Mouse (Mus musculus): ENCODE measurements around the gene Tmem159.

The Tmem159 gene

DNA sequence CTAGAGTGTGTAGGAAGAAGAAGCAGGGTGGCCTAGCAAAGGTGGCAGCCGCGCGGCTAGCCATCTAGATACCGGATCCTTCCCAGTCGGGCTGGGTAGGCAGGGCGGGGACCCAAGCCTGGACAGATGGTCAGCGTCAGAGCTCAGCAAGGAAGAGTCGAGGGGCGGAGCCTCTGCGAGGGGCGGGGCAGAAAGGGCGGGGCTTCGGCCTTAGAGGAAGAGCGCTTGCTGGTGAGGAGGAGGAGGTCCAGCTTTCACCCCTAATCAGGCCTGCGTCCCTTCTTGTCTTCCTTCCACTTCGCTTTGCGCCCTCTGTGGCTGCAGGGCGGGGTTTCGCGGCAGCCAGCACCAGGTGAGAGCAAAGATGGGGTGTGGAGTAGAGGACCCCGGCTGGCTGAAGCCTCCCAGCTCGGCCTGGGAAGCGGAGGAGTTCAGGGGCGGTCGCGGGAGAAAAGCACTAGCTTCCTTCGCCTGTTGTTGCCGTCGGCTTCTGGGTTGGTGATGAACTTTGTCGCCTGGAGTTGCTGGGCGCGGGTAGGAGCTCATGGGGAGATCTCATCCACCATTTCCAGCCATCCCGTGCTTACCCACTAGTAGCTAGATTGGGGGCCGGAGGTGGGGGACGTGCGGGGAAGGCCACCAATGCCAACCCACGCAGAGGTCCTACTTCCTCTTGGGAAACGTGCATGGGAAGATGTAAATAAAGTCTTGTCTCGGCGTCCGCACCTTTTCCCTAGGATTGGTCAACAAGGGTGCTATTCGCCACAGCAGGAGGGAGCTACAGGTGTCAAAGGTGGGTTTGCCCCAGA, at the start of gene Tmem159:
Gene Tmem159 (plus strand): TSS at position 190 of the 809 bp plus-strand sequence.
- peak; percentile 94 to 95 for DNase-seq (ENCODE audit: low spot score in 2 of 2)

DNA sequence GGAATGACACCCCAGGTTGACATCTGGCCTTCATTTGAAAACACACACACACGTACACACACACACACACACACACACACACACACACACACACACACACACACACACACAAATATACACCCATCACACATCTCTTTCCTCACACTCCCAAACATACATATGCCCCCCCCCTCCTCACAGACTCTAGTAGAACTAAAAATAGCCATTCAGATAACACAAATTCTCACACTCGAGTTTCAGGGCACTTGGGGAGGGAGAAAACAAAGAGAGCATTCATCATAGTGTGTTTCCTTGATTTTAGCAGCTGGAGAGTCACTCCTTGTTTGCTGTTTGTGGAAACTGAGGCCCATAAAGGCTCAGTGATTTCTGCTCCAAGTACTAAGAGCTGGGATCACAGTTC, 48.1 kb upstream of the Tmem159 start:
- DNase-seq (ENCODE audit: low spot score in 2 of 2): no peak

DNA sequence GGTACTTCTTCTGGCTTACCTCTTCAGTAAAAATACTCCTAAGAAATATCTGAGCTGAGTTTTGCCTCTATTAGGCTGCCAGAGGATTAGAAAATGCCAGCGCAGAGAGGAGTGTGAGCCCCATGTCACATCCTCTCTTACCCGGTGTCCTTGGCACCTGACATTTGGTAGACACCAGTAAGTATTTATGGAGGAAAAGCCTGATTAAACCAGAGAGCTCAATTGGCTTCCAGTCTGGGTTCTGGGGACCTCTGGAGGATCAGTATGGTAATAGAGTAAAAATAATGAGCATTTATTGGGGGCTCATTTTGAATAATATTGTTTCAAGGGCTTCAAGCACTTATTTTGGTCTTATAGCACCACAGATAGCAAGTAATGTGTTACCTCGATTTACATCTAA, 46.7 kb upstream of the Tmem159 start:
- DNase-seq (ENCODE audit: low spot score in 2 of 2): no peak

DNA sequence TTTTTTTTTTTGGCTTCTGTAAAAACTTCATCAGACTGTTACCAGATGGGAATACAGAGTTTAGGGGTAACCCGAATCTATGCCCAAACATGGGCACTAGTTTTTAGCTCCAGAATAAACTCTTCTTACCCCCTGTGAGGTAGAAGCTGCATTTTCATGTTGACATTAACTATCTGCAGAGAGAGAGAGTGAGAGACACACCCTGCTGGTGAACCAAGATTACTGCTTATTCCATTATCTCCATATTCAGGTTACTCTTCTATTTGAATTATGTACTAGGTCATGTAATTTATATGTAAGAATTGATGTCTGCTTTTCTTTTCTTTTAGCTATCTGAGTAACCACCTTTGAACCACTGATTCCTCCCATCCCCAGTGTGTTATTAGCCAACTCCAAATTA, 38.1 kb upstream of the Tmem159 start:
- no peak for DNase-seq (ENCODE audit: low spot score in 2 of 2)

DNA sequence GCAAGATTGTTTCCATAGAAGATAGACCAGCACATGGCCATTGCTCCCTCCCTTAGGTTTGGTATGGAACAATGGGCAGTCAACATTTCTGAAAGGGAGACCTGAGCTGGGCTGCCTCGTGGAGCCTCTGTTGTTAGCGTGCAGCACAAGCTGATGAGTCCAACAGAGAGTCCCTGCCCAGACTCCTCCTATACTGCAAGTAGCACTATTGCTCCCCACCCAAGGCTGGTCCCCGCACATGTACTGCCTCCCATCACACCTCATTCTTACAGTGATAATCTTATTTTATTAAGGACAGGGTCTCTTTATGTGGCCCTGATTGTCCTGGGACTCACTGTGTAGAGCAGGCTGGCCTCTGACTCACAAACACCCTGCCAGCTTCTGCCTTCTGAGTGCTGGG, 34.0 kb upstream of the Tmem159 start:
- DNase-seq (ENCODE audit: low spot score in 2 of 2): no peak

DNA sequence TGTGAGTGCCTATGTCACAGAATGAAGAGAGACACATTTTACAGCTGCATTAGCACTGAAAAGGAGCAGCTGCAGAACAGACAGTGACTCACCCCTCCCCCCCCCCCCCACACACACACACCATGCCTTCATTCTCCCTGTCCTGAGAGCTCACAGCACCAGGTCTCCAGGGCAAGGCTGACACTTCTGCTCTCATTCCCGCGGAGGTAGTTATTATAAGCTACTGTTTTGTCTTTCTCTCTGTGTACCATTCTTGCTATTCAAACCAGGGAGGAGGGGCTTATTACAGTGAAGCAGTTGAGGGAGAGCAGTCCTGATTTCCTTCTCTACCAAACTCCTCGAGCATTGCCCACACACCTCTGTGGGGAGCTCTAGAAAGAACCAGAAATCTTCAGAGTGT, 33.0 kb upstream of the Tmem159 start:
- no peak for DNase-seq (ENCODE audit: low spot score in 2 of 2)

DNA sequence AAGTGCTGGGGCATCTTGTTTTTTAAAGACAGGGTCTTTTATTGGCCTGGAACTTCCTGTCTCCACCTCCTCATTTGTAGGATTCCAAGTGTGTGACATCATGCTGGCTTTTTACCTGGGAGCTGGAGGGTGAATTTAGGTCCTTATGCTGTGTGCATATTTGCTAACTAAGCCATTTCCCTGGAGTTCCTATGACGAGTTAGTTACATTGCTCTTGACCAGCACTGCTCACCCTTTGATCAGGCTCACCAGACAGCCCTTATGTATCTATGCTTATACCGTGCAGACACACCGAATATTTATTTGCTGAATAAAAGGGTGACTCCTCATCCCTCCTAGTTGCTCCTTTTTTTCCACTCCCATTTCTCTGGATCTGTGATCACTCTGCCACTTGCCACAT, 22.0 kb upstream of the Tmem159 start:
- no peak for DNase-seq (ENCODE audit: low spot score in 2 of 2)

DNA sequence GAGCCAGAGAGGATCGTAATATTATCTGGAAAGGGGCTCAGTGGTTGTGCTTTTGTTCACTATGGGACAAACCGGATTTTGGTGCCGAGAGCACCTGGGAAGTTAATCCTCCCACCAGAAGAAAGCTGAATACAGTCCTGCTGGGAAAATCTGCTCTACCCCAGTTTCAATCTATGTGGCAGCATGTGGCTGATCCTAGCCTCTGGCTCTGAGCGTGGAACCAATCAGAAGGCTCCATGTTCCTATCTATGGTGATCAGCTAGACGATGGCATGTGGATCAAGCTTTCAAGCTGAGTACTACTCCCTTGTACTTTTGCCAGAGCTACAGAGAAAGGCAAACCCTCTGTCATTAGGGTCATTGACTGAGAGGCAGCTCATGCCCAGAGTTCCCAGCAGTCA, 9.1 kb upstream of the Tmem159 start:
- DNase-seq (ENCODE audit: low spot score in 2 of 2): no peak

DNA sequence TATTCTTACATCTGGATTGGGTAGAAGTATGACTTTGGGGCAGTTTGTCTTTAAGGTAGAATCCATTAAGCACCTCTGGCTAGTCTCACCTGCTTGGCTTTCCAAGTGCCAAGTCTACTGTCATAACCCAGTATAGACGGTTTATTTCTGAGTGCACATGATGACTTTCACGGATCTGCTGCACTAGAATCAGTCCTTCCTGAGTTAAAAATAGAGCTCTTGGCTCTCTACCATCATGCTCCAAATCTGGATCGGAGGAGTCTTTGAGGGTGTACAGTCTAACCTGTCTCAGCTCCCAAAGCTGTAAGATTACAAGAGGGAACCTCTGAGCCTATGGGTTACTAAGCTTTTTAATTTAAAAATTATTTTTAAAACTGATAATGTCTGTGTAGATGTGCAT, 7.9 kb upstream of the Tmem159 start:
- DNase-seq (ENCODE audit: low spot score in 2 of 2): no peak

DNA sequence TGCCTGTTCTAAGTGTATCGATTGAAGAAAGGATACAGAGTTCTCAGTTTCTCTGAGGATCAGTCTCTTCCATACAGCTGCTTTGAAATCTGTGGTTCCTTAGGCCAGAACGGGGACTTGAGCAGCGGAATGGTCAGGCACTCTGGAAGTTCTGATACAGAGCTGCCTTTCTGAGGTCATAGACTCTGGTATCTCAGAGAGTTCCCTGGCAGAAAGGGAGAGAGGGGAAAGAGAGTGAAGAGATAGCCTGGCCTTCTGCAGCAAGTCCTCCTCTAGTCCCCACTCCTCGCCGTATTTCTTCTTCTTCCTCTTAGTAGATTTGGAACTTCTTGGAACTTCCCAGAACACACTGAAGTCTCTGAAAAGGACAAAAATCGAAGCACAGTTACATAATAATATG, 7.0 kb upstream of the Tmem159 start, which contains the start of gene Dnah3:
Gene Dnah3 (minus strand): TSS at position 101 of the 400 bp plus-strand sequence.
- DNase-seq (ENCODE audit: low spot score in 2 of 2): no peak

DNA sequence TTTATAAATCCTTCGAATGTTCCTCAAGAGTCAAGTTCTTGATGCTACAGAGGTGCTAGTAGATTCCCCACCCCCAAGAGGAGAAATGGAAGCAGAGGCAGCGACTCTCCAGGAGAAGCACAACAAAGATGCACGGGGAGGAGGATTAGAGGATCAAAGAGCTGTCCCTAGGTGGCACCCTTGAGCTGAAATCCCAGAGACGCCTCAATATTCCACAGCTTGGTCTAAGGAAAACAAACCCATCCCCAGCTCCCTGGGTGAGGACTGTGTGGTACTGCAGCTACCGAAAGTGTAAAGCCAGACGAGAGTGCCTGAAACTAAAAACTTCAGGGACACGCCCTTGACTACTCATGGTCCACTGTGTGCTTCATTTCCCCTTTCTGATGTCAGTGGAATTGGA, 4.3 kb upstream of the Tmem159 start:
- DNase-seq (ENCODE audit: low spot score in 2 of 2): peak; percentile 46 to 50

DNA sequence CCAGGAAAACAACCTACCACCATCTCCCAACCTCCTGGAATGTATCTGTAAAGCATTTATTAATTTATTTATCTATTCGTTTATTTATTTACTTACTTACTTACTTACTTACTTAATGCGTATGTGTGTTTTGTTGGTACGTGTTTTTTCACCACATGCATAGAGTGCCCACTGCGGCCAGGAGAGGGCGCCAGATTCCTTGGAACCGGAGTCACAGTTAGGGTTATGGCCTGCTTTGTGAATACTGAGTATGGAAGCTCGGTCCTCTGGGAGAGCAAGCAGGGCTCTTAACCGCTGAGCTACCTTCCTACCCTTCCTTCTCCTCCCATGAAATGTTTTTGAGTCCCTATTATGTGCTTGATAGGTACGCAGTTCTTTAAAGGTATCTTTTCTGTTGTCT, 3.8 kb upstream of the Tmem159 start:
- DNase-seq (ENCODE audit: low spot score in 2 of 2): peak; percentile 71 to 79

DNA sequence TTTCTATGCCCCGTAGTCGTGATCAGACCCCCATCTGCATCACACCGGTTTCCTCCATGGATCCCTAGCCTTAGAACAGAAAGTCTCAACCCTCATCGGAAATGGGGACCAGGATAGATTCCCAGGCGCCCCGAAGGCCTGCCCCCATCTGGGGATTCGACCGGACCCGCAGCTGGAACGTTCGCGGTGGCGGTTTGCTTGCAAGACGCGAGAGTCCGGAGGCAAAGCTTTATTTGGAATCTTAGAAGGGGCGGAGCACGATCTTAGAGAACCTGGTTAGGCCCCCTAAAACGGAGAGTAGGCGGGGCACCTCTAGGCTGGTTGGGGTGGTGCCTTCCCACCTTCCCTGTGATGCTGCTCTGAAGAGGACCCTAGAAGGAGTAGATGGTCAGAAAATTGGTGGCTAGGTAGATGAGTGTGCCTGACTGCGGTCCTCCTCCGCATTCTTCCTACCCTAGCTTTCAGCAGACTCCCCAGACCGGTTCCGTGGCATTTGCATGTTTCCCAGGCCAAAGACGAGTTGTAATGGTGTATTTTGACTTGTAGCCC, 940 bp downstream of the Tmem159 start:
- DNase-seq (ENCODE audit: low spot score in 2 of 2): peak; percentile 57 to 68

DNA sequence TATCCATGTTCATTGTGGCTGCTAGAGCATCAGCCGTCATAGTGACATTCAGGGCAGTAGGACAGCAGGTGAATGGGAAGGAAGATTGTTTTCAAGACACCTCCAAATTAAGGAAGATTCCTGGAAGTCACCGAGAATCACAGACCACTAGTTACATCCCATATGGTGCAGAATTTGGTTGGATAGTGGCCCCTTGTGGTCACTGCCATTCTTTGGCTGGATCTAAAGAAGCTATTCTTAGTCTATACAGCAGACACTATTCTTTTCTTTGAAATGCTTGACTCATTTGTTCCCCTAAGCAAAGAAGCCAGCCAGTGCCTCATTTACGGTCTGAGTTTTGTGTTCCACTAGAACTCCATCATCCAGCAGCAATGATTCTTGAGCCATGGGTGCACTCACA, 2.8 kb downstream of the Tmem159 start:
- DNase-seq (ENCODE audit: low spot score in 2 of 2): no peak

DNA sequence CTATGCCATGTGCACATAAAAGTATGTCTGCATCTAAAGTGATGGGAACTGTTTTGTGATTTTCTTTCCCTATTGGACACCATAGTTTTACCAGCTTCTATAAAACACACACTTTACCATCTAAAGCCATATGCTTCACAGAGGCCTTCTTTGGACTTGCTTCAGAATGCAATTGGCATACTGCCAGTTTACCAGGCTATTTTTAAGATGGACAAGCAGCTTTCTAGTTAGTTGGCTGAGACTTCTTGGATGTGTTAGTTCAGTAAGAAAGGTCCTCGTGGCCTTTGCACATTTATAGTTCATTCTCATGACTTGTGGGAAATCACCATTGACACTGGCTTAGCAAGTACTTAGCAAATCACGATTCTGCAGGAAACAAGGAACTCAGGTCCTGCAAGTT, 4.2 kb downstream of the Tmem159 start:
- DNase-seq (ENCODE audit: low spot score in 2 of 2): no peak

DNA sequence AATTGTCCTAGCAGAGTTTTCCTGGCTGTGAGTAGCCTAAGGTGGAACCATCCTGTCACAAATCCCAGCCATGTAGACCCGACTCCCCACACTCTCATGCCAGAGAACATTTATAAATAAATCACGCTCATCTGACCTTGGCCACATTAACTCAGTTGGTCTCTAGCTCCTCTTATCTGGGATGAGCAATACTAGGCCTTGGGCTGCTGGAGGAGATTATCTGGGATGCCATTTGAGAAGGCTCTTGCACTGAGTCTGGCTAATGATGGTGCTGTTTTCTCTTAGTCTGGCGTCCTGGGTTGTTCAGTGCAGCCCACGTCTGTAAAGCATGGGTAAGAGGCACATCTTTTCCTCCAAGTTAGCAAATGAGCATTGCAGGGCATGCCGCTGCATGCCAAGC, 7.5 kb downstream of the Tmem159 start:
- no peak for DNase-seq (ENCODE audit: low spot score in 2 of 2)

DNA sequence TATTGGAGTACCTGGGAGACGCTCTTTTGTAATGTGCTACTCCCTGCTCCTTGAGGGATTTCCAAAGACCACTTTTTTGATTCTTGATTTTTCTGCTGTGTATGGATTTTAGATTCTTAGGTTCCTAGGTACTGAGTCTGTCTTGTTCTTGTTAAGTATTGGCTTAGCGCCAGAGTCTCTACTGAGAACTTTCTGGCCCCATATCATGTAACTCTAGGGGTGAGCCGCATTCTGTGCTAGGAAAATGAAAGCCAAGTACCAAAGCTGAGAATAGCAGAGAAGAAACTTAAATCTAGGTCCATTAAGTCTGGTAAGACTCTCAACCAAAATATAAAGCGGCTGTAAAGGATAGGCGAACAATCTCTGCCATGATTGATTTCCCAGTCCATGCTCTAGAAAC, 14.8 kb downstream of the Tmem159 start:
- DNase-seq (ENCODE audit: low spot score in 2 of 2): no peak

DNA sequence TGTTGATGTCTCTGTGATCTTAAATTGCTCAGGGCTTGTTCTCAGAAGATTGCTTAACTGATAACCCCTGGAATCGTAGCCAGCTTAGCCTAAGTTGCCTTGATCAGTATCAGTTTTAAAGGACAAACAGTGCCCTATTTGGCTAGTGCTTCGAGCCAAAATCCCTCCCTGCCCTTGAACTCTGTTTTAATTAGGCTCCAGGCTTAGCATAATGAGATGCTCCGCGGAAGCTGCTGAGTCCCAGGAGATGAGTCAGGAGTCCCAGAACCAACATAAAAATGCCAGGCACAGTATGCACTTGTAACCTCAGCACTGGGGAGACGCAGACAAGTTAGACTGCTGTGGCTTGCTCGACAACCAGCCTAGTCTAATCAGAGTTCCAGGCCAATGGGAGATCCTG, 15.4 kb downstream of the Tmem159 start:
- no peak for DNase-seq (ENCODE audit: low spot score in 2 of 2)

DNA sequence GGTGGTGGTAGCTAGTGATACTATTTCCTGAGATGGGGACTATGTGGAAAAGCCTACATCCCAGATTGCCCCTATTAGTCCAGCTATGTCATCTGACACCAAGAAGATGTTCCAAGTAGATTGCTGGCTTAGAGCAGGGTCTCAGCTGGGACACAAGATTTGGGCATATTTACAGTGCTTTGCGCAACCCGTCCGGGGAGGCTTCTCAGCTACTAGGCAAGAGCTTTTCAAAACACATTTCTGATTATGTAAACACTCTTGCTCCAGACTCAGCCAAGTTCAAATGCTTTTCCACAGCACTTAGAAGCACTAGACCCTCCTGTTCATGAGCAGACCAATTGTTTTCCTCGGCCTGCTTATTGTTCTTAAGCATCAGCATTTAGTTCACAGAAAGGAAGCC, 21.6 kb downstream of the Tmem159 start:
- DNase-seq (ENCODE audit: low spot score in 2 of 2): peak in 1 of 2 experiments; percentile 39

DNA sequence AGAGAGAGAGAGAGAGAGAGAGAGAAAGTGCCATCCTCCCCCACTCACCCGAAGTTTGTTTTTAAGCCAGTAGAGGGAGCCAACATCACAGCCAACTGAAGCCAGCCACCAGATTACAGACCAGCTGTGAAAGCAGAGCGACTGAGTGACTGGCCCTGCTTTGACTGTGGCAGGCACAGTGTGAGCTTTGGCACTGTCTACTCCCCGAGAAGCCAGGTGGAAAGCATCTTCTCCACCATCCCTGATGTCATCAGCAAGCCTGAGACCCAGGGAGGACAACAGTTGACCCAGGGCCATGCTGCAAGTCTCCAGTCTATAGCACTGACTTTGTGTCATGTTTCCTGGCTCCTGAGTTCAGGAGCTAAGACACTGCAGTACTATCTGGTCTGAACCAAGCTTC, 22.7 kb downstream of the Tmem159 start:
- peak; percentile 32 to 46 for DNase-seq (ENCODE audit: low spot score in 2 of 2)

DNA sequence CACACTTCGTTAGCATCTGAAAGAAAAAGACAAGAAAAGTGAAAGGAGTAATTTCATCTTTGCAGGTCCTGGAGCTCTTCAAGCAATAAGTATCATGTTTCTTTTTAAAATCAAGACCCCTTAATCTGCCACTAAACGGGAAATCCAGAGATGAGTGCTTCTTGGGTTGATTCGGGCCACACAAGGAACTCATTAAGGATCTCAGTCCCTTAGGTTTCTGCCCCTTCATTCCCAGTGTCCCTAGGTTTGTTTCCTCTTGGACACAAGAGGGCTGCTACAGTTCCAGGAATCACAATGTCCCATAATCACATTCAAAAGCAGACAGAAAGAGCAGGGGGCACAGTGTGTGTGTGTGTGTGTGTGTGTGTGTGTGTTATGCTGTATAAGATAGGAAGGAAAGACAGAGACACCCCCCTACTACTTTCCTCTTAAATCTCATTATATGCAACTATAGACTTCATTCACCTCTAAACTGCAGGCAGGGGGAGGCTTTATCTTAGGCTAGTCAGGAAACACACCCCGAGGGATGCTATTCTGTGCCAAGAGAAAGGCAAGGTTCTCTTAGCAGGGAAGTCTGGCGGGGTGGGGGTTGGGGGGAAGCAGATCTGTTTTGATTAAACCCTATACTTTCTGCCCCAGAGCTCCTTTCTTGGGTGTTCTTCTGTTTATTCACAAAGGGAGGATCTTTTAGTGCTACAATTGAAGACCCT, 25.0 kb downstream of the Tmem159 start:
- DNase-seq (ENCODE audit: low spot score in 2 of 2): no peak

DNA sequence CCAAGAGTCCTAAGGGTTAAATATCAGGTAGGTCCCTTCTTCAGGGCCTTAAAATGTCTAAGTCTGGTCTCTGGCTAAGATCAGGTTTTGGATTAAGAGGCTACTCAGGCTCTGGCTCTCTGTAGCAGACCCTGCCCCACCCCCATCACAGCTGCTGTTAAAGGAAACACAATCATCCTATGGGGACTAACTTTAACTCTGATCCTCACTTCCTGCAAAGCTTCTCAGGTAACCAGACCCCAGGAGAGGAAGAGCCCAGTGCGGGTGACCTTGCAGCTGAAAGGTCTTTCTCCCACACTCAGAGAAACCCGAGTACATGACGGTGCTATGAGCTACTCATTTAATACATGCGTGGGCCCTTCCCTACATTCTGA, 25.5 kb downstream of the Tmem159 start:
- DNase-seq (ENCODE audit: low spot score in 2 of 2): no peak

DNA sequence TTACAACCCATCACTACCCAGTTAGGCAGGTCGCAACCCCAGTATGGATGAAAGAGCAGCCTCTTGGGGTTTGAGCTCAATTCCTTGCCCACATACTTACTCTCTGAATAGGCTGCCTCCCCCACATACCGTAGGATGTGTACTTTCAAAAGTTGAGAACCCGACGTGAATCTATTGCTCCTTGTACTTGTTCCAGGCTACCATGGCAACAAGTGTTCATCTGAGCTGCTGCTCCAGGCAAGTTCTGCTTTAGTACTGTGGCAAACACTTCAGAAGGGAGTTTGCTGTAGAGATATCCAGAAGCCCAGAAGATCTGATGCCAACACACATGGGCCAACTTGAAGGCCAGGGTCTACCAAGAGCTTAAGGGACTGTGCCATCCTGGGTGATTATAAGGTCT, 26.8 kb downstream of the Tmem159 start:
- no peak for DNase-seq (ENCODE audit: low spot score in 2 of 2)
